Mouse (Mus musculus): ENCODE results near the gene Actl11. TPM values are rescaled to one million over a fixed set of nuclear protein-coding genes. Genes with fewer than 3 reads are reported as not detected.

Actl11 gene
- total RNA-seq, 2 experiments from 2014 or later, result not detected

Other genes with a start within 250 kb of the Actl11 start
- gene Gnat1, start 248.8 kb upstream of the Actl11 start, total RNA-seq (2021), result 1 to 10 TPM in 1 of 2 experiments, under 1 TPM in 1; 0.41 to 1.2 TPM
- 10 to 100 TPM; 16.6 to 17.2 TPM for gene Sema3f, start 218.0 kb upstream of the Actl11 start, total RNA-seq (2021)
- 100 to 1,000 TPM; 109 to 159 TPM for gene Rbm5, start 157.5 kb upstream of the Actl11 start, total RNA-seq (2021)
- gene Rbm6, start 55.2 kb upstream of the Actl11 start, total RNA-seq (2021), result 10 to 100 TPM; 48.3 to 72.1 TPM
- 10 to 100 TPM; 23.9 to 27.1 TPM for gene Mon1a, start 40.3 kb upstream of the Actl11 start, total RNA-seq (2021)
- 1 to 10 TPM in 1 of 2 experiments, under 1 TPM in 1; 0.81 to 2.6 TPM for gene Mst1r, start 21.6 kb upstream of the Actl11 start, total RNA-seq (2021)
- 100 to 1,000 TPM; 353 to 360 TPM for gene Camkv, start 7.2 kb downstream of the Actl11 start, total RNA-seq (2021)
- 10 to 100 TPM in 1 of 2 experiments, 1 to 10 TPM in 1; 7.8 to 16.5 TPM for gene Traip, start 21.7 kb downstream of the Actl11 start, total RNA-seq (2021)
- gene Uba7, start 47.0 kb downstream of the Actl11 start, total RNA-seq (2021), result 1 to 10 TPM; 2.4 to 3.9 TPM
- gene Gm20661, start 54.6 kb downstream of the Actl11 start, total RNA-seq (2021), result not detected
- gene Inka1, start 57.4 kb downstream of the Actl11 start, total RNA-seq (2021), result 1 to 10 TPM; 4.4 to 4.9 TPM
- 1 to 10 TPM in 1 of 2 experiments, under 1 TPM in 1; 0.79 to 1.4 TPM for gene Cdhr4, start 64.0 kb downstream of the Actl11 start, total RNA-seq (2021)
- gene Gm20662, start 67.9 kb downstream of the Actl11 start, total RNA-seq (2021), result 1 to 10 TPM in 1 of 2 experiments, not detected in 1; 2.3 TPM
- gene Ip6k1, start 74.0 kb downstream of the Actl11 start, total RNA-seq (2021), result 100 to 1,000 TPM; 196 to 205 TPM
- 10 to 100 TPM; 14.4 to 17.0 TPM for gene Gmppb, start 120.8 kb downstream of the Actl11 start, total RNA-seq (2021)
- 1 to 10 TPM; 1.7 to 1.8 TPM for gene Amigo3, start 124.7 kb downstream of the Actl11 start, total RNA-seq (2021)
- not detected for gene Mst1, start 152.0 kb downstream of the Actl11 start, total RNA-seq (2021)
- 100 to 1,000 TPM in 1 of 2 experiments, 10 to 100 TPM in 1; 77.6 to 107 TPM for gene Rnf123, start 154.9 kb downstream of the Actl11 start, total RNA-seq (2021)
- 10 to 100 TPM; 23.9 to 39.4 TPM for gene Apeh, start 166.1 kb downstream of the Actl11 start, total RNA-seq (2021)